Mouse (Mus musculus) liver, embryonic 14.5 days (tissue): Measurements from ENCODE around the gene Prima1. TPM values are rescaled to one million over a fixed set of nuclear protein-coding genes. Genes with fewer than 3 reads are reported as not detected.
A peak's percentile ranks its signal among the peaks of the same experiment; 100 is the strongest.

Experiments
- ATAC-seq: fragments of 200-750 bp; cut with Nextera tagmentation; 2 replicates; pipeline ENCODE4 v1.8.0; 2017; ENCODE audit warnings: moderate number of reproducible peaks, mild to moderate bottlenecking, moderate library complexity; ENCODE audit not compliant: insufficient read depth
- DNase-seq, 3 experiments: peaks; one replicate each; pipeline ENCODE4 v3.0.0-alpha.2; 2012 to 2013; ENCODE audit warnings: low read depth in 3 of 3, low spot score in 3 of 3
- H3K27ac ChIP-seq: fragments of 300-500 bp; sonication (generic); 2 replicates; pipeline ENCODE4 v1.5.1; 2014; ENCODE audit warnings: moderate library complexity, mild to moderate bottlenecking, control low read depth, inconsistent platforms
- H3K27me3 ChIP-seq: fragments of 300-500 bp; sonication (generic); 2 replicates; pipeline ENCODE4 v1.6.1; 2014; ENCODE audit warnings: mild to moderate bottlenecking, low read length, moderate library complexity; ENCODE audit not compliant: control insufficient read depth, insufficient read depth
- H3K36me3 ChIP-seq: fragments of 300-500 bp; sonication (generic); replicated peaks from 2 replicates; pipeline ENCODE4 v1.6.1; 2014; ENCODE audit warnings: low read depth; ENCODE audit not compliant: control insufficient read depth, insufficient read depth
- H3K4me1 ChIP-seq, 2 experiments: fragments of 200-500 bp in 1 of 2; fragments of 300-500 bp in 1 of 2; sonication (generic) in 1 of 2; replicated peaks; 2 replicates each; pipeline ENCODE4 v1.6.1; 2012 to 2014; ENCODE audit warnings: antibody characterized with exemption in 1 of 2, inconsistent platforms in 1 of 2, low read length in 1 of 2; ENCODE audit not compliant: control insufficient read depth in 2 of 2, insufficient read depth in 2 of 2
- H3K4me2 ChIP-seq: fragments of 300-500 bp; sonication (generic); 2 replicates; pipeline ENCODE4 v1.6.1; 2014; ENCODE audit warnings: low read depth, mild to moderate bottlenecking, control low read depth, moderate library complexity
- H3K4me3 ChIP-seq, 2 experiments: fragments of 200-500 bp in 1 of 2; fragments of 300-500 bp in 1 of 2; sonication (generic) in 1 of 2; 2 replicates each; pipeline ENCODE4 v1.5.1; 2012 to 2014; ENCODE audit warnings: low read depth in 2 of 2, low read length in 2 of 2, mild to moderate bottlenecking in 2 of 2, control low read depth in 1 of 2, inconsistent platforms in 1 of 2, moderate library complexity in 1 of 2; ENCODE audit not compliant: insufficient read depth in 1 of 2
- H3K9ac ChIP-seq: fragments of 300-500 bp; sonication (generic); replicated peaks from 2 replicates; pipeline ENCODE4 v1.6.1; 2014; ENCODE audit warnings: mild to moderate bottlenecking, control low read depth, moderate library complexity
- H3K9me3 ChIP-seq: fragments of 300-500 bp; sonication (generic); 2 replicates; pipeline ENCODE4 v1.6.1; 2016; ENCODE audit warnings: low read length, mixed read lengths; ENCODE audit not compliant: control insufficient read depth
- CTCF ChIP-seq: IDR thresholded peaks from 2 replicates; pipeline ENCODE4 v1.5.1; 2016; ENCODE audit warnings: antibody characterized with exemption, low read depth, control low read depth
- EP300 ChIP-seq: IDR thresholded peaks from 2 replicates; pipeline ENCODE4 v1.6.1; 2016; ENCODE audit warnings: antibody characterized with exemption, low read depth
- WGBS: fragments of 180-500 bp; shearing (Covaris S2); extraction: QIAGEN DNeasy Blood & Tissue Kit; methylation state at CpG from one replicate; pipeline ENCODE4 v1.1.7; 2014; ENCODE audit not compliant: insufficient replicate concordance; 5-methylcytosine and 5-hydroxymethylcytosine counted together
- polyA plus RNA-seq, 2 experiments: library from polyadenylated mRNA; depleted of rRNA in 1 of 2; stranded (reverse) in 1 of 2; unstranded in 1 of 2; fragments of >200 nt; fragmentation: Nextera tagmentation in 1 of 2; extraction: Ambion mirVana in 1 of 2; gene quantifications; 2 replicates each; pipeline versions ENCODE4 v1.2.1 to v1.2.3; 2012 to 2014

The Prima1 gene
- polyA plus RNA-seq (2012; rRNA removed) (not detected in 2 replicates), polyA plus RNA-seq (2014; fragmentation: Nextera tagmentation; extraction: Ambion mirVana) (not detected in 2 replicates)

DNA sequence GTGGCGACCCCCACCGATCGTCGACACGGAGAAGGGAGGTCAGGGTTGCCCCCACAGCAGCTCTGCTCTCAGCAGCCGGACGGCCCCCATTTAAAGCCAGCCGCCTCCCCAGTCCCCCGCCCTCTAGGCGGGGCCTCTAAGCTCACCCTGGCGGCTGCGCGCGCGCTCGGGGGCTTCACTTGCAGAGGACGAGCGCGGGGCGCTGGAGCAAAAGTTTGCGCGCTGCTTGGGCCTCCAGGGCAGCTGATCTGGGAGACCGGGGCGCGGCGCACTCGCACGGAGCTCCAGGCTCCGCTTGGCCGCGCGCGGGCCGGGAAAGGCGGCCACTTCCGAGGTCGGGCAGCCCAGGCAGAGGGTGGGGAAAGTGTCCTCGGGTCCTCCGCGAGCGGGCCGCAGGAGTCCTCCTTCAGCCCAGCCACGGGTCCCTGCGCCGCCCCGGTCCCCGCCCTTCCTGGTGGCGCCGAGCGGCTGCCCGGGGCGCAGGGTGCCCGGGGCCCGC lies at the start of gene Prima1:
TSS of gene Prima1 (minus strand) at position 68 of the 499 bp plus-strand sequence.
- TF ChIP-seq EP300 = no peak
- TF ChIP-seq CTCF = no peak
- H3K27ac ChIP-seq = no peak within 1 kb of the TSS
- no peaks in the 10 kb centered on the region for H3K4me1 ChIP-seq
- peaks cover 24% of the 10 kb centered on the region for H3K27me3 ChIP-seq
- WGBS = under 1% methylated on average over 49 of the region's 54 CpGs
- H3K36me3 ChIP-seq = no peaks in the 10 kb centered on the region
- DNase-seq = no peak
- peak within 1 kb of the TSS; percentile 24 to 42 for H3K4me3 ChIP-seq
- H3K9me3 ChIP-seq = no peaks in the 10 kb centered on the region
- H3K9ac ChIP-seq = no peak within 1 kb of the TSS
- no peak for ATAC-seq
- H3K4me2 ChIP-seq = peak within 1 kb of the TSS; percentile 47

DNA sequence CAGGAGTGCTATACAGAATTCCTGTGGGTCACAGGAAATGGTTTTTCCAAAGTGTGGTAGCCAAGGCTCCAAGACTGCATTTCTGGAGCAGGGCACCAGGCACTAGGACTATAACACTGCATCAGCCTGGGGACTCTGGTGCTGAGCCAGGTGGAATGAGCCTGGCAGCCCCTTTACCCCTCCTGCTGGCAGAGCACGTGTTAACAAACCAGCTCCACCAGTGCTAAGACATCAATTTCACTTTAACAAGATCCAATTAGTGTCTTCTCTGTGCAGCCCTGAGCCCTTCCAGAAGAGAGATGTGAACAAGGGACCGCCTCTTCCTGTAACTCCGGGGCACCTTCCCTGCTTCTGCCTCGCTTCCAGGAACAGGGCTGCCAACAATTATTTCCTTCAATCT lies 45.3 kb upstream of the Prima1 start:
- DNase-seq (no peak), ATAC-seq (no peak)
- Histone ChIP-seq H3K27me3 (no peaks in the 10 kb centered on the region), H3K9ac (no peak overlapping the region), H3K9me3 (no peaks in the 10 kb centered on the region), H3K4me1 (0 out of 4 replicates have a peak, but pooled peaks cover 0 to 5% of the 10 kb centered on the region in 2 experiments), H3K4me3 (no peak overlapping the region), H3K4me2 (no peak overlapping the region), H3K27ac (no peak overlapping the region), H3K36me3 (no peaks in the 10 kb centered on the region)
- TF ChIP-seq EP300 = no peak
- TF ChIP-seq CTCF = no peak
- WGBS = 47% methylated on average over 4 of the region's 4 CpGs

DNA sequence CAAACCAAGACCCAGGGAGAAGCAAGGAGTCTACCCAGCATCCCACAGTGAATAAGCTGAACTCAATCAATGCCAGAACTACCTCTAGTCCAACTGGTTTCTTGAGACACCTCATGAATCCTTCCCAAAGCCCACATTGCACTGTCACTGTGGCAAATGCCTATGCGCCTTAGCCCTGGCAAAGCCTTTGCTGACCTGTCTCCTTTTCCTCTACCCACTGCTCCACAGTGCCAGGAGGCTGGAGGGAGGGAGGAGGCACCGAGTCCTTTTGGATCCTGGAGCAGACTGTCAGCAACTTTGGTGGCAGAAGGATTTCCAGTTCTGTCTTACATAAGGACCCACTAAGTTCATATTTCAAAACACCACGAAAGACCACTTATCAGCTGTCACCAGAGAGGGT lies 41.5 kb upstream of the Prima1 start:
- Histone ChIP-seq H3K9me3 (no peaks in the 10 kb centered on the region), H3K4me1 (peaks cover 0 to 5% of the 10 kb centered on the region in 2 experiments; a peak in 1 of 4 replicates), H3K36me3 (no peaks in the 10 kb centered on the region), H3K9ac (no peak overlapping the region), H3K4me2 (no peak overlapping the region), H3K27me3 (no peaks in the 10 kb centered on the region), H3K27ac (no peak overlapping the region), H3K4me3 (no peak overlapping the region)
- DNase-seq (no peak), ATAC-seq (no peak)
- no peak for TF ChIP-seq CTCF
- TF ChIP-seq EP300 = no peak
- whole genome bisulfite sequencing = 61% methylated on average over 3 of the region's 3 CpGs

DNA sequence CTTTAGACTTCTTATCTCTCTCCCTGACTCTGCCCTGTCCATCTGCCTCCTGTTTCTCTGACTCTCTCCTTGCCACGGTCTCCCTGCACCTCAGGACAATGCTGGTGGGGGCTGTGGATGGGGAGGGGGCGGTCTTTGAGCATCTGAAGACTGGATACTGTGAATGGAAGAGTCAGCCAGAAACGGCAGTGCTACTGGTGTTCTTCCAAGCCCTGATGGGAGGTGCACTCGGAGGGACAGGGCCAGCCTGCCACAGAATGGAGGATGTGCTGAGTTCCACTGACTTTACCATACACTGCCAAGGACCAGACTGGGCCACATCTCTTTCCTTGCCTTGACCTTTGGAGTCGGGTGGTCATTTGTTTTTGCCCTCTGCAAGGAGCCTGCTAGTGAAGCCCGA lies 41.0 kb upstream of the Prima1 start:
- 41% methylated on average over 6 of the region's 6 CpGs for WGBS
- no peak for DNase-seq
- no peak overlapping the region for H3K4me3 ChIP-seq
- no peaks in the 10 kb centered on the region for H3K9me3 ChIP-seq
- no peak overlapping the region for H3K27ac ChIP-seq
- no peak overlapping the region for H3K9ac ChIP-seq
- no peaks in the 10 kb centered on the region for H3K27me3 ChIP-seq
- peaks cover 0 to 5% of the 10 kb centered on the region in 2 experiments; a peak in 1 of 4 replicates for H3K4me1 ChIP-seq
- no peak for ATAC-seq
- H3K36me3 ChIP-seq = no peaks in the 10 kb centered on the region
- H3K4me2 ChIP-seq = no peak overlapping the region
- no peak for TF ChIP-seq CTCF
- TF ChIP-seq EP300 = no peak

DNA sequence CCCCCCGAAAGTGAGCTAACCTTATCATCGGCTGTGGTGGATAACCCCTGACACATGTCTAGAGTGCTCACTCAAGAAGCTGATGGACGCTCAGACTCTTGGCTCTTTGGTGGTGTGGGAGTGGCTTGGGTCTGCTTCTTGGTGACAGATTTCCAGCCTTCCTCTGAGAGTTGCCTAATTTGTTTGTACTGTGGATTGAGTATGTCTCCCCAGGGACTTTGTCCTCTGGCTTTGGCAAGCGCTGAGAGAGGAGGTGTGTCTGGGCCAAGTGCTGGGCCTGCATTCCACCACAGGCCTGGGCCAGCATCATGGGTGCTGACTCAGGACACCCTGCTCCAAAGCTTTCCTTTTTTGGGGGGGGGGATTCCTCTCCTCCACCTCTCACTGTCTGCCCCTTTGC lies 40.0 kb upstream of the Prima1 start:
- WGBS = 44% methylated on average over 4 of the region's 4 CpGs
- Histone ChIP-seq H3K9me3 (no peaks in the 10 kb centered on the region), H3K27ac (no peak overlapping the region), H3K36me3 (no peaks in the 10 kb centered on the region), H3K27me3 (no peaks in the 10 kb centered on the region), H3K4me3 (no peak overlapping the region), H3K4me1 (peaks cover 0 to 5% of the 10 kb centered on the region in 2 experiments; a peak in 1 of 4 replicates), H3K9ac (no peak overlapping the region), H3K4me2 (no peak overlapping the region)
- DNase-seq (peak; percentile 6 to 12 (median 12)), ATAC-seq (peak; percentile 57; the same call in 1 of the 2 replicates)
- no peak for TF ChIP-seq CTCF
- no peak for TF ChIP-seq EP300
